Mouse (Mus musculus) midbrain, embryonic 12.5 days (tissue): ENCODE data around the gene Gde1. TPM values are rescaled to one million over a fixed set of nuclear protein-coding genes. Genes with fewer than 3 reads are reported as not detected.

Source experiments
- ATAC-seq: fragments of 200-750 bp; cut with Nextera tagmentation; 2 replicates; pipeline ENCODE4 v1.8.0; 2017; ENCODE audit warnings: low read depth, moderate TSS enrichment, moderate library complexity; ENCODE audit not compliant: low FRiP score
- H3K27ac ChIP-seq: fragments of 300-500 bp; sonication (generic); replicated peaks from 2 replicates; pipeline ENCODE4 v1.5.1; 2016; ENCODE audit warnings: mild to moderate bottlenecking
- H3K27me3 ChIP-seq: fragments of 300-500 bp; sonication (generic); 2 replicates; pipeline ENCODE4 v1.6.1; 2016; ENCODE audit warnings: mild to moderate bottlenecking
- H3K36me3 ChIP-seq: fragments of 300-500 bp; sonication (generic); 2 replicates; pipeline ENCODE4 v1.6.1; 2016
- H3K4me1 ChIP-seq: fragments of 300-500 bp; sonication (generic); 2 replicates; pipeline ENCODE4 v1.6.1; 2016
- H3K4me2 ChIP-seq: fragments of 300-500 bp; sonication (generic); replicated peaks from 2 replicates; pipeline ENCODE4 v1.6.1; 2016; ENCODE audit warnings: mild to moderate bottlenecking, moderate library complexity
- H3K4me3 ChIP-seq: fragments of 300-500 bp; sonication (generic); 2 replicates; pipeline ENCODE4 v1.5.1; 2016; ENCODE audit warnings: mild to moderate bottlenecking
- H3K9ac ChIP-seq: fragments of 300-500 bp; sonication (generic); replicated peaks from 2 replicates; pipeline ENCODE4 v1.6.1; 2016; ENCODE audit warnings: mild to moderate bottlenecking, moderate library complexity
- H3K9me3 ChIP-seq: fragments of 300-500 bp; sonication (generic); 2 replicates; pipeline ENCODE4 v1.6.1; 2016; ENCODE audit warnings: mild to moderate bottlenecking
- WGBS: fragments of 180-500 bp; shearing (Covaris S2); methylation state at CpG from one replicate; pipeline ENCODE4 v1.1.7; 2016; 5-methylcytosine and 5-hydroxymethylcytosine counted together
- polyA plus RNA-seq: library from polyadenylated mRNA; unstranded; fragments of >200 nt; fragmentation: Nextera tagmentation; extraction: Ambion mirVana; gene quantifications from 2 replicates; pipeline ENCODE4 v1.2.1, GENCODE M21; 2016

Gde1 gene
- polyA plus RNA-seq, 1 experiment from 2014 or later: 106 TPM

- no peak overlapping the region for H3K4me3 ChIP-seq
- no peaks in the 10 kb centered on the region for H3K27me3 ChIP-seq
- H3K9me3 ChIP-seq: no peaks in the 10 kb centered on the region
- no peak overlapping the region for H3K27ac ChIP-seq
- no peak for ATAC-seq
- 88% methylated on average over 6 of the region's 6 CpGs for WGBS
- H3K4me1 ChIP-seq: peaks cover 2% of the 10 kb centered on the region; the same call in 1 of the 2 replicates
- no peaks in the 10 kb centered on the region for H3K36me3 ChIP-seq
- H3K9ac ChIP-seq: no peak overlapping the region
- H3K4me2 ChIP-seq: no peak overlapping the region
Measured at GRCm38 (mm10) chr7:118652572-118653295, 52.8 kb downstream of the Gde1 start.

GRCm38 (mm10) chr7:118650891-118651290 is 54.7 kb downstream of the Gde1 start:
- H3K4me3 ChIP-seq: no peak overlapping the region
- no peaks in the 10 kb centered on the region for H3K27me3 ChIP-seq
- H3K36me3 ChIP-seq: no peaks in the 10 kb centered on the region
- H3K27ac ChIP-seq: no peak overlapping the region
- WGBS: 91% methylated on average over 1 of the region's 1 CpGs
- no peak overlapping the region for H3K4me2 ChIP-seq
- H3K9me3 ChIP-seq: no peaks in the 10 kb centered on the region
- H3K9ac ChIP-seq: no peak overlapping the region
- ATAC-seq: no peak
- H3K4me1 ChIP-seq: no peaks in the 10 kb centered on the region

GRCm38 (mm10) chr7:118650119-118650518 is 55.5 kb downstream of the Gde1 start:
- Histone ChIP-seq H3K36me3 (no peaks in the 10 kb centered on the region), H3K9me3 (no peaks in the 10 kb centered on the region), H3K27ac (no peak overlapping the region), H3K4me2 (no peak overlapping the region), H3K4me1 (no peaks in the 10 kb centered on the region), H3K4me3 (no peak overlapping the region), H3K27me3 (no peaks in the 10 kb centered on the region), H3K9ac (no peak overlapping the region)
- 94% methylated on average over 4 of the region's 4 CpGs for WGBS
- no peak for ATAC-seq

DNA sequence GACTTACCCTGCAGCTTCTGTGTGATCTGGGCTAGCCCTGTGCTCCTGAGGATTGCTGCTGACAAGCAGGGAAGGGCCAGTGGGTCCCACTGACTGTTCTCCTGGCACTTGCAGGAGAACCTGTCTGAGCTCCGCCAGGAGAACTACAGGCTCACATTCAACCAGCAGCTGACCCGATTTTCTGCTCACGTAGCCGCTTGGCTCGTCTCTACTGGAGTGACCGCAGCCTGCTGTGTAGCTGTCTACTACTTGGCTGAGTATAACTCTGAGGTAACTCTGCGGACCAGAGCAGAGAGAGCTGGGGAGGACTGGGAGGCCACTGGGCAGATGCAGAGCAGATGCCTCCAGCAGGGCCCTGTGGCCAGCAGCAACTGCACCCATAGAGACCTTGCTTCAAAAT is 56.2 kb downstream of the Gde1 start:
- no peaks in the 10 kb centered on the region for H3K27me3 ChIP-seq
- no peak for ATAC-seq

GRCm38 (mm10) chr7:118646237-118646636 is 59.3 kb downstream of the Gde1 start:
- Histone ChIP-seq H3K9ac (no peak overlapping the region), H3K27ac (no peak overlapping the region), H3K4me2 (no peak overlapping the region), H3K4me1 (no peaks in the 10 kb centered on the region), H3K9me3 (no peaks in the 10 kb centered on the region), H3K4me3 (no peak overlapping the region), H3K36me3 (no peaks in the 10 kb centered on the region), H3K27me3 (no peaks in the 10 kb centered on the region)
- 100% methylated on average over 1 of the region's 1 CpGs for WGBS
- no peak for ATAC-seq

More for the DNA sequence above, 56.2 kb downstream of the Gde1 start:
- Histone ChIP-seq H3K9me3 (no peaks in the 10 kb centered on the region), H3K36me3 (no peaks in the 10 kb centered on the region), H3K9ac (no peak overlapping the region), H3K4me3 (no peak overlapping the region), H3K4me1 (no peaks in the 10 kb centered on the region), H3K27ac (no peak overlapping the region), H3K4me2 (no peak overlapping the region)
- 85% methylated on average over 7 of the region's 7 CpGs for WGBS

Other genes starting within 250 kb of the Gde1 start
- 2.0 and 2.2 TPM in 2 replicates for gene Itpripl2, start 213.8 kb downstream of the Gde1 start, polyA plus RNA-seq
- 86.3 and 91.5 TPM in 2 replicates for gene Coq7, start 172.4 kb downstream of the Gde1 start, polyA plus RNA-seq
- 9.1 and 10.4 TPM in 2 replicates for gene Tmc7, start 121.0 kb downstream of the Gde1 start, polyA plus RNA-seq
- gene Tmc5, start 108.5 kb downstream of the Gde1 start, polyA plus RNA-seq: 0.21 and 0.23 TPM in 2 replicates
- 40.7 and 44.6 TPM in 2 replicates for gene Ccp110, start 6.8 kb upstream of the Gde1 start, polyA plus RNA-seq
- gene Vps35l, start 34.4 kb upstream of the Gde1 start, polyA plus RNA-seq: 89.4 and 95.3 TPM in 2 replicates
- gene Iqck, start 150.0 kb upstream of the Gde1 start, polyA plus RNA-seq: 2.7 and 3.5 TPM in 2 replicates
- gene Knop1, start 150.5 kb upstream of the Gde1 start, polyA plus RNA-seq: 110 and 115 TPM in 2 replicates